Mouse (Mus musculus): ENCODE data around the gene Btg4.

Btg4 gene

DNA sequence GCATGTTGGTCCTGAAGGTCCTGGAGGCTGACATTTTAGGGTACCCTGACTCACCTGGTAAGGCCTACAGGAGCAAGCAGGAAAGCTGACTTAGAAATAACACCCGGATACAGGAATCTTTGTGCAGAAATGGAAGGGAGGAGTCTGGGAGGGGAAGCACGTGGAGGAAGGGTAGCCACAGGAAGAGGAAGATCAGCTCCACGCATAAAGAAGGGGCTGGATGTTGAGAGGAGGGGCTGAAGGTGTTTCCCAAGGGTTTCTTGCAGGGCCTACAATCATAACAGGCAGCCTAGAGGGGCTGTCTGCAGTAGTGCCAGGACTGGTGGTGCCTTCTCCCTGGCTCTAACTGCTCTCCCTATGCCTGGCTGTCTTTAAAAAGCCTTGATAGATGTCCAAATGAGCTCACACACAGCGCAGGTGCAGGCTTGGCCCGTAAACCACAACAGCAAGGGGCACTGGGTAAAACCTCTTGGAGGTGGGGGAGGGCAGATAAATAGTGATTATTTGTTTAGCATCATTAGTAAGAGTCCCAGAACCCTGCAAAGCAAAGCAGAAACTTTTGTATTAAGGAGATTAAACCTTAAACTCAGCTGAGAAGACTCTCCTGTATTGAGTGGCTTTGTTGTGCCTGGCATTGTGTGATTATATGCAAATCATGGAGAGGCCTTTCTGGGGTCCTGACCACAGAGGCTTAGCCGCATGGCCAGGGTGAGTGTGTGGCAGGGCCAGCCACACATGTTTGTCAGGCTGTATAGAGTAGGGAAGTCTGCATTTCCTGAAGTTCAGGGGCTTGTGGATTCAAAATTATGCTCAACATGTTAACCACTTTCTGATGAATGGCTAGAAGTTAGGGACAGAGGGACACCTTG, 104.8 kb downstream of the Btg4 start, which contains the start of gene Gm32742:
TSS of gene Gm32742 (minus strand) at position 206 of the 869 bp plus-strand sequence.
- DNase-seq (ENCODE audit: low read depth, low spot score) = no peak

DNA sequence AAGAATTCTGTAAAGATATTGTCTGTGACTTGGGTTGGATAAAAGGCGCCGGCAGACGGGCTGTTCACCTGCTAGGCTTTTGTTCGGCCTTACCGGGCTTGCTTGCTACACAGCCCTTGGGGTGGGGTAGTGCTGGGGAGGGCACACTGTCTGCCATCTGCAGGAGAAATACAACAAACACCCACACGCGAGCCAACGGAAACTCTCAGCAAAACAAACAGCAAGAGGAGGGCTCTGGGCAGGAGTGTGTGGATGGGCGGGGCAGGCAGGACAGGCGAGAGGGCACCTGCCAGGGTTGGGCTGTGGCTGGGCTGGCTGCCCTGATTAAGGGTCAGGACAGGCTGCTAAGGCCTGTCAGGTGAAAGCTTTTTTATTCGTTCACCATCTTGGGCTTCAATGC, 107.3 kb downstream of the Btg4 start:
- DNase-seq (ENCODE audit: low read depth, low spot score) = no peak

DNA sequence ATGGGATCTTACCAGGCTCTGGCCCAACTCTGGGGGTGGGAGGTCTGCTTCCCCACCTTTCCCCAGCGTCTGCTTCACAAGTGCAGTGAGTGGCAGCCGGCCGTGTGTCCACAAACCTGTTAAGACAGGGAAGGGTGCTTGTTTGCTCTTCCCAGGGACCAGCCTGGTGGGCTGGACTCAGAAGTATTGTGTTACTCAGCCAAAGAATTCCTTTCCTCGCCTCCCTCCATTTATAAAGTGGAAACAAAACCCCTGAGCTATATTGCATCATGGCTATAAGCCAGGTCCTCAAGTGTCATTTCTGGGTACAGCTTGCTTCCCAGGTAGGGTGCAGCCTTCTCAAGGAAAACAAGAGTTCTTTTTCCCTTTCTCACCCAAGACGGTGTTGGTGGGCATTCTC, 108.0 kb downstream of the Btg4 start:
- DNase-seq (ENCODE audit: low read depth, low spot score) = no peak

DNA sequence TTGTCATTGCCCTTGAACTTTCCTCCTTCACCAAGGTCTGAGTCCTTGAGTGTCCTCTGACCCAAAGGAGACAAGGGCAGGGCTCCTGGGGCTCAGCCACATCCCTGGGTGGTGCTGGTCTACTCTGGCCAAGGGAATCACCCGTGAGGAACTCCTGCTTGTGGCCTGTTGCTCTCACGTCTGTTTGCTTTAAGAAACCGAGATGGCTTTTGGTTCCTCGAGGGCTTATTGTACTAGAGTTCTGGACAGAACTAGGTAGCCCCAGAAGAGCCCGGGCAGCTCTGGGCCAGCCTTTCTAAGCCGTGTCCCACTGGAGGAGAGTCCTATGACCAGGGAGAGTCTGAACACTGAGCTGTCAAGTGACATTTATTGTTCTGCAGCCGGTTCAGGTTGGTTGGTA, 108.4 kb downstream of the Btg4 start:
- no peak for DNase-seq (ENCODE audit: low read depth, low spot score)

All from R1 (cell line).